Mouse (Mus musculus): ENCODE measurements around the gene Tmem234. TPM values are rescaled to one million over a fixed set of nuclear protein-coding genes. Genes with fewer than 3 reads are reported as not detected.

Tmem234 gene
- total and polyA plus RNA-seq, 3 experiments, result 104 to 207 (median 155) TPM

GRCm38 (mm10) chr4:129610026-129610425 is 9.6 kb downstream of the Tmem234 start:
- DNase-seq (ENCODE audit: low spot score), result no peak
- TF ChIP-seq POLR2AphosphoS5 (IDR thresholded peaks at IDR 0.05; ENCODE audit: insufficient replicate concordance, low read depth, low read length), result no peak
- no peak for TF ChIP-seq GATA2 (IDR thresholded peaks at IDR 0.05; ENCODE audit: borderline replicate concordance, low read depth, low read length)
- TF ChIP-seq TAL1 (conservative IDR thresholded peaks at IDR 0.05; ENCODE audit: low read depth, low read length), result no peak
- no peak for TF ChIP-seq CTCF (IDR thresholded peaks at IDR 0.05; ENCODE audit: low read depth, low read length)
- no peak for TF ChIP-seq GATA1 (IDR thresholded peaks at IDR 0.05; ENCODE audit: borderline replicate concordance, low read length)
- no peak for ATAC-seq (ENCODE audit: extremely low read depth, insufficient number of reproducible peaks, low FRiP score, poor library complexity, severe bottlenecking)
- Histone ChIP-seq H3K36me3 (replicated peaks) (peaks cover 86% of the 10 kb centered on the region), H3K9me3 (replicated peaks) (no peaks in the 10 kb centered on the region), H3K27me3 (ENCODE audit: insufficient read depth, low read length) (no peaks in the 10 kb centered on the region), H3K4me3 (ENCODE audit: low read depth, low read length) (no peak overlapping the region), H3K4me1 (ENCODE audit: insufficient read depth, low read depth, low read length) (peaks cover 24% of the 10 kb centered on the region)

- peaks cover 24% of the 10 kb centered on the region for H3K4me1 ChIP-seq (ENCODE audit: insufficient read depth, low read depth, low read length)
- H3K27me3 ChIP-seq (ENCODE audit: insufficient read depth, low read length), result no peaks in the 10 kb centered on the region
- no peaks in the 10 kb centered on the region for H3K9me3 ChIP-seq (replicated peaks)
- H3K4me3 ChIP-seq (ENCODE audit: low read depth, low read length), result no peak overlapping the region
- DNase-seq (ENCODE audit: low spot score) (no peak), ATAC-seq (ENCODE audit: extremely low read depth, insufficient number of reproducible peaks, low FRiP score, poor library complexity, severe bottlenecking) (no peak)
- TF ChIP-seq GATA2 (IDR thresholded peaks at IDR 0.05; ENCODE audit: borderline replicate concordance, low read depth, low read length), result no peak
- TF ChIP-seq TAL1 (conservative IDR thresholded peaks at IDR 0.05; ENCODE audit: low read depth, low read length), result no peak
- TF ChIP-seq GATA1 (IDR thresholded peaks at IDR 0.05; ENCODE audit: borderline replicate concordance, low read length), result no peak
- TF ChIP-seq POLR2AphosphoS5 (IDR thresholded peaks at IDR 0.05; ENCODE audit: insufficient replicate concordance, low read depth, low read length), result no peak
- no peak for TF ChIP-seq CTCF (IDR thresholded peaks at IDR 0.05; ENCODE audit: low read depth, low read length)
- H3K36me3 ChIP-seq (replicated peaks), result peaks cover 85% of the 10 kb centered on the region
Measured at GRCm38 (mm10) chr4:129610472-129610871, 10.0 kb downstream of the Tmem234 start.

GRCm38 (mm10) chr4:129614093-129614492 is 13.6 kb downstream of the Tmem234 start, which contains the start of gene Dcdc2b:
Gene Dcdc2b (minus strand): TSS chr4:129614257.
- ATAC-seq (ENCODE audit: extremely low read depth, insufficient number of reproducible peaks, low FRiP score, poor library complexity, severe bottlenecking) (no peak), DNase-seq (ENCODE audit: low spot score) (no peak)
- Histone ChIP-seq H3K27me3 (ENCODE audit: insufficient read depth, low read length) (no peaks in the 10 kb centered on the region), H3K4me3 (ENCODE audit: low read depth, low read length) (no peak within 1 kb of the TSS), H3K36me3 (replicated peaks) (peaks cover 78% of the 10 kb centered on the region), H3K9me3 (replicated peaks) (no peaks in the 10 kb centered on the region), H3K4me1 (ENCODE audit: insufficient read depth, low read depth, low read length) (peaks cover 26% of the 10 kb centered on the region)
- TF ChIP-seq TAL1 (conservative IDR thresholded peaks at IDR 0.05; ENCODE audit: low read depth, low read length), result no peak
- no peak for TF ChIP-seq GATA2 (IDR thresholded peaks at IDR 0.05; ENCODE audit: borderline replicate concordance, low read depth, low read length)
- TF ChIP-seq GATA1 (IDR thresholded peaks at IDR 0.05; ENCODE audit: borderline replicate concordance, low read length), result no peak
- no peak for TF ChIP-seq POLR2AphosphoS5 (IDR thresholded peaks at IDR 0.05; ENCODE audit: insufficient replicate concordance, low read depth, low read length)
- no peak for TF ChIP-seq CTCF (IDR thresholded peaks at IDR 0.05; ENCODE audit: low read depth, low read length)

GRCm38 (mm10) chr4:129615801-129616290 is 15.4 kb downstream of the Tmem234 start:
- DNase-seq (ENCODE audit: low spot score) (no peak), ATAC-seq (ENCODE audit: extremely low read depth, insufficient number of reproducible peaks, low FRiP score, poor library complexity, severe bottlenecking) (no peak)
- Histone ChIP-seq H3K27me3 (ENCODE audit: insufficient read depth, low read length) (no peaks in the 10 kb centered on the region), H3K4me3 (ENCODE audit: low read depth, low read length) (no peak overlapping the region), H3K9me3 (replicated peaks) (no peaks in the 10 kb centered on the region), H3K36me3 (replicated peaks) (peaks cover 67% of the 10 kb centered on the region), H3K4me1 (ENCODE audit: insufficient read depth, low read depth, low read length) (peaks cover 35% of the 10 kb centered on the region)
- TF ChIP-seq TAL1 (conservative IDR thresholded peaks at IDR 0.05; ENCODE audit: low read depth, low read length), result no peak

GRCm38 (mm10) chr4:129616631-129617030 is 16.2 kb downstream of the Tmem234 start:
- H3K27me3 ChIP-seq (ENCODE audit: insufficient read depth, low read length), result no peaks in the 10 kb centered on the region
- no peaks in the 10 kb centered on the region for H3K9me3 ChIP-seq (replicated peaks)
- TF ChIP-seq GATA1 (IDR thresholded peaks at IDR 0.05; ENCODE audit: borderline replicate concordance, low read length) (no peak), POLR2AphosphoS5 (IDR thresholded peaks at IDR 0.05; ENCODE audit: insufficient replicate concordance, low read depth, low read length) (no peak), TAL1 (conservative IDR thresholded peaks at IDR 0.05; ENCODE audit: low read depth, low read length) (no peak), CTCF (IDR thresholded peaks at IDR 0.05; ENCODE audit: low read depth, low read length) (no peak), GATA2 (IDR thresholded peaks at IDR 0.05; ENCODE audit: borderline replicate concordance, low read depth, low read length) (no peak)
- H3K4me1 ChIP-seq (ENCODE audit: insufficient read depth, low read depth, low read length), result peaks cover 39% of the 10 kb centered on the region
- no peak overlapping the region for H3K4me3 ChIP-seq (ENCODE audit: low read depth, low read length)
- peaks cover 63% of the 10 kb centered on the region for H3K36me3 ChIP-seq (replicated peaks)
- DNase-seq (ENCODE audit: low spot score) (no peak), ATAC-seq (ENCODE audit: extremely low read depth, insufficient number of reproducible peaks, low FRiP score, poor library complexity, severe bottlenecking) (no peak)

- TF ChIP-seq GATA2 (IDR thresholded peaks at IDR 0.05; ENCODE audit: borderline replicate concordance, low read depth, low read length) (no peak), TAL1 (conservative IDR thresholded peaks at IDR 0.05; ENCODE audit: low read depth, low read length) (no peak), POLR2AphosphoS5 (IDR thresholded peaks at IDR 0.05; ENCODE audit: insufficient replicate concordance, low read depth, low read length) (no peak), CTCF (IDR thresholded peaks at IDR 0.05; ENCODE audit: low read depth, low read length) (no peak), GATA1 (IDR thresholded peaks at IDR 0.05; ENCODE audit: borderline replicate concordance, low read length) (no peak)
- Histone ChIP-seq H3K4me3 (ENCODE audit: low read depth, low read length) (no peak overlapping the region), H3K36me3 (replicated peaks) (peaks cover 63% of the 10 kb centered on the region), H3K27me3 (ENCODE audit: insufficient read depth, low read length) (no peaks in the 10 kb centered on the region), H3K9me3 (replicated peaks) (no peaks in the 10 kb centered on the region), H3K4me1 (ENCODE audit: insufficient read depth, low read depth, low read length) (peaks cover 39% of the 10 kb centered on the region)
- no peak for ATAC-seq (ENCODE audit: extremely low read depth, insufficient number of reproducible peaks, low FRiP score, poor library complexity, severe bottlenecking)
- no peak for DNase-seq (ENCODE audit: low spot score)
Measured at GRCm38 (mm10) chr4:129617121-129617641, 16.7 kb downstream of the Tmem234 start.

All from G1E (cell line).